In genomic region chr7:44695223-44695622, GRCm38 (mm10) we compare ENCODE assay signal across 33 mouse cellular contexts. TPM values are rescaled to one million over a fixed set of nuclear protein-coding genes. Genes with fewer than 3 reads are reported as not detected.
DNase-seq lines count a peak whose midpoint lies in the region; ATAC-seq and TF ChIP-seq lines count a peak whose summit lies in the region.
"Had no signal": no experiment of that assay in that cellular context is flagged by ENCODE, and none has a peak within 500 bp of the region (broad histone marks: within the 10 kb centered on the region; RNA-seq: fewer than 3 reads in every experiment).

No protein-coding gene starts in this region.

- no peaks in the 10 kb centered on the region for H3K9me3 ChIP-seq in liver, embryonic 15.5 days (replicated peaks)
- no peaks in the 10 kb centered on the region for H3K9me3 ChIP-seq in intestine, postnatal 0 days (ENCODE audit: control insufficient read depth)
- H3K9me3 ChIP-seq: embryonic facial prominence, embryonic 12.5 days; G1E; heart, embryonic 12.5 days; hindbrain, embryonic 13.5 days; limb, embryonic 10.5 days; limb, embryonic 15.5 days; midbrain, embryonic 15.5 days had no signal

- no peak overlapping the region for H3K4me2 ChIP-seq in liver, embryonic 15.5 days
- H3K4me2 ChIP-seq in intestine, postnatal 0 days (replicated peaks; ENCODE audit: low read depth) = no peak overlapping the region
- H3K4me2 ChIP-seq: embryonic facial prominence, embryonic 12.5 days; heart, embryonic 12.5 days; hindbrain, embryonic 13.5 days; limb, embryonic 15.5 days; midbrain, embryonic 15.5 days had no signal

- peaks cover 8% of the 10 kb centered on the region; the same call in 1 of the 2 replicates for H3K4me1 ChIP-seq in liver, embryonic 15.5 days (replicated peaks)
- H3K4me1 ChIP-seq in intestine, postnatal 0 days (replicated peaks; ENCODE audit: control insufficient read depth, insufficient read depth, low read length) = no peaks in the 10 kb centered on the region

- H3K27me3 ChIP-seq in liver, embryonic 15.5 days = peaks cover 8% of the 10 kb centered on the region; the same call in 1 of the 2 replicates
- H3K27me3 ChIP-seq in intestine, postnatal 0 days (replicated peaks; ENCODE audit: control insufficient read depth, insufficient read depth, low read length) = no peaks in the 10 kb centered on the region
- H3K27me3 ChIP-seq: limb, embryonic 15.5 days; midbrain, embryonic 15.5 days had no signal

- no peak overlapping the region for H3K4me3 ChIP-seq in liver, embryonic 15.5 days (replicated peaks)
- H3K4me3 ChIP-seq in intestine, postnatal 0 days (ENCODE audit: low read depth, low read length) = no peak overlapping the region
- H3K4me3 ChIP-seq: embryonic facial prominence, embryonic 12.5 days; heart, embryonic 12.5 days; hindbrain, embryonic 13.5 days; limb, embryonic 10.5 days; limb, embryonic 15.5 days; midbrain, embryonic 15.5 days had no signal

- WGBS in liver, embryonic 15.5 days (ENCODE audit: insufficient replicate concordance) = 50% methylated on average over 4 of the region's 4 CpGs
- WGBS in intestine, postnatal 0 days = 37% methylated on average over 4 of the region's 4 CpGs

- DNase-seq in liver = no peak
- DNase-seq in lung, postnatal 36 days = peak; percentile 45
- DNase-seq in yolk sac, embryonic 10.5 days (ENCODE audit: low spot score) = peak; percentile 43
- no peak for DNase-seq in gastrocnemius, adult 8-10 months (ENCODE audit: low spot score in 2 of 2)
- DNase-seq in spleen, postnatal 4 days (ENCODE audit: low spot score in 2 of 2) = no peak
- DNase-seq: adrenal gland, adult 8-10 months; cerebellum, adult 11-12 months; cerebellum, adult 9-11 months; embryo, embryonic 11 days; gastrocnemius, postnatal 36 days; heart, adult 18-20 months; heart, postnatal 4 days; kidney, adult 8-10 months; kidney, postnatal 4 days; layer of hippocampus, postnatal 36 days; liver, postnatal 0 days; right cerebral cortex, postnatal 25 days; thymus, postnatal 14 days had no signal

- 0 out of 2 replicates have a peak, but pooled peaks have one; percentile 37 for ATAC-seq in liver, embryonic 15.5 days (ENCODE audit: insufficient read depth)
- ATAC-seq in intestine, postnatal 0 days = peak; percentile 88
- ATAC-seq: forebrain, embryonic 14.5 days; liver, postnatal 0 days; midbrain, embryonic 15.5 days had no signal

- no peak for TF ChIP-seq CTCF in intestine, postnatal 0 days (IDR thresholded peaks at IDR 0.05; ENCODE audit: low read depth)

- no peak overlapping the region for H3K9ac ChIP-seq in liver, embryonic 15.5 days
- no peak overlapping the region for H3K9ac ChIP-seq in intestine, postnatal 0 days (ENCODE audit: low read depth, low read length)
- H3K9ac ChIP-seq: embryonic facial prominence, embryonic 12.5 days; heart, embryonic 12.5 days; hindbrain, embryonic 13.5 days; limb, embryonic 15.5 days; liver, postnatal 0 days; midbrain, embryonic 15.5 days had no signal

- no peak overlapping the region for H3K27ac ChIP-seq in liver, embryonic 15.5 days (replicated peaks)
- H3K27ac ChIP-seq in intestine, postnatal 0 days (ENCODE audit: low read depth, low read length) = peak overlapping the region; percentile 92
- H3K27ac ChIP-seq: embryonic facial prominence, embryonic 12.5 days; hindbrain, embryonic 13.5 days; kidney, postnatal 0 days; limb, embryonic 10.5 days; limb, embryonic 15.5 days; midbrain, embryonic 15.5 days had no signal

- H3K36me3 ChIP-seq in liver, embryonic 15.5 days (replicated peaks) = no peaks in the 10 kb centered on the region
- H3K36me3 ChIP-seq in intestine, postnatal 0 days (ENCODE audit: control insufficient read depth, insufficient read depth) = no peaks in the 10 kb centered on the region
- H3K36me3 ChIP-seq: embryonic facial prominence, embryonic 12.5 days; G1E; heart, embryonic 12.5 days; hindbrain, embryonic 13.5 days; limb, embryonic 10.5 days; limb, embryonic 15.5 days; midbrain, embryonic 15.5 days had no signal

RNA-seq across cellular contexts. Expression of gene Izumo2, which starts 13.3 kb away (rescaled TPM):
- not detected in 2 replicates for polyA plus RNA-seq in liver, embryonic 15.5 days (2015; fragmentation: Nextera tagmentation; extraction: Ambion mirVana)
- polyA plus RNA-seq in intestine, postnatal 0 days (2015; fragmentation: Nextera tagmentation; extraction: Ambion mirVana) = not detected in 2 replicates
- total RNA-seq in gastrocnemius, adult 8-10 months (2022) = not detected
- total RNA-seq: adrenal gland, adult 8-10 months; G1E; gastrocnemius, postnatal 36 days; heart, adult 18-20 months; heart, postnatal 4 days; layer of hippocampus, postnatal 36 days; neutrophil, adult 5-6 weeks had no signal
- polyA plus RNA-seq: embryonic facial prominence, embryonic 12.5 days; forebrain, embryonic 14.5 days; G1E; heart, embryonic 12.5 days; heart, postnatal 0 days; hindbrain, embryonic 13.5 days; kidney, postnatal 0 days; limb, embryonic 10.5 days; limb, embryonic 15.5 days; liver, postnatal 0 days; midbrain, embryonic 15.5 days; neural tube, embryonic 11.5 days; spleen, adult 2 months had no signal

RNA-seq across cellular contexts. Expression of gene Myh14, which starts 24.6 kb away (rescaled TPM):
- polyA plus RNA-seq in liver, embryonic 15.5 days (2015; fragmentation: Nextera tagmentation; extraction: Ambion mirVana) = 0.18 and 0.41 TPM in 2 replicates
- 114 and 141 TPM in 2 replicates for polyA plus RNA-seq in intestine, postnatal 0 days (2015; fragmentation: Nextera tagmentation; extraction: Ambion mirVana)
- 10 to 100 TPM; 38.7 to 58.3 (median 42.5) TPM for total RNA-seq in gastrocnemius, adult 8-10 months (2022)
- total RNA-seq: G1E; neutrophil, adult 5-6 weeks had no signal
- polyA plus RNA-seq: G1E had no signal

RNA-seq across cellular contexts. Expression of gene Vrk3, which starts 53.0 kb away (rescaled TPM):
- polyA plus RNA-seq in liver, embryonic 15.5 days (2015; fragmentation: Nextera tagmentation; extraction: Ambion mirVana) = 28.1 and 30.0 TPM in 2 replicates
- 35.1 and 37.0 TPM in 2 replicates for polyA plus RNA-seq in intestine, postnatal 0 days (2015; fragmentation: Nextera tagmentation; extraction: Ambion mirVana)
- total RNA-seq in gastrocnemius, adult 8-10 months (2022) = 10 to 100 TPM; 19.9 to 23.5 (median 21.6) TPM

RNA-seq across cellular contexts. Expression of gene Zfp473, which starts 55.6 kb away (rescaled TPM):
- polyA plus RNA-seq in liver, embryonic 15.5 days (2015; fragmentation: Nextera tagmentation; extraction: Ambion mirVana) = 0.94 and 1.0 TPM in 2 replicates
- polyA plus RNA-seq in intestine, postnatal 0 days (2015; fragmentation: Nextera tagmentation; extraction: Ambion mirVana) = 0.24 and 0.26 TPM in 2 replicates
- total RNA-seq in gastrocnemius, adult 8-10 months (2022) = under 1 TPM in 1 of 4 experiments, not detected in 3; 0.13 TPM
- total RNA-seq: gastrocnemius, postnatal 36 days; heart, adult 18-20 months had no signal

Comparison
In these comparisons a context has a peak if more than half of its experiments do, and no peak if none do; other contexts are left out.
1. DNase-seq: peak in lung, postnatal 36 days (single experiment) and yolk sac, embryonic 10.5 days (single experiment); none in liver (single experiment), gastrocnemius, adult 8-10 months (0 of 2) and spleen, postnatal 4 days (0 of 2).
2. RNA of gene Myh14, which starts 24.6 kb away (polyA plus RNA-seq): 114 to 141 TPM in intestine, postnatal 0 days; 0.18 to 0.41 TPM in liver, embryonic 15.5 days; every median in the first group is over 10 times any median in the second.